In genomic region chr16:11694386-11694785, GRCm38 (mm10) we compare ENCODE assay signal across 30 mouse cellular contexts.
DNase-seq lines count a peak whose midpoint lies in the region; ATAC-seq and TF ChIP-seq lines count a peak whose summit lies in the region.
"Had no signal": no experiment of that assay in that cellular context is flagged by ENCODE, and none has a peak within 500 bp of the region (broad histone marks: within the 10 kb centered on the region; RNA-seq: fewer than 3 reads in every experiment).

No protein-coding gene starts in this region.

- no peaks in the 10 kb centered on the region for H3K79me2 ChIP-seq in liver, adult 2 months (ENCODE audit: control insufficient read depth, insufficient read depth, low read length)

- 34% methylated on average over 4 of the region's 4 CpGs for WGBS in liver, adult 2 months
- WGBS in midbrain, embryonic 15.5 days: 44% methylated on average over 4 of the region's 4 CpGs
- WGBS in midbrain, embryonic 13.5 days: 74% methylated on average over 4 of the region's 4 CpGs

- H3K4me1 ChIP-seq in liver, adult 2 months (ENCODE audit: control insufficient read depth, insufficient read depth, low read length): peaks cover 2% of the 10 kb centered on the region; the same call in 1 of the 2 replicates
- H3K4me1 ChIP-seq in midbrain, embryonic 15.5 days: peaks cover 8% of the 10 kb centered on the region
- H3K4me1 ChIP-seq in midbrain, embryonic 13.5 days (replicated peaks): peaks cover 12% of the 10 kb centered on the region; the same call in 1 of the 2 replicates
- H3K4me1 ChIP-seq: embryonic facial prominence, embryonic 12.5 days; embryonic facial prominence, embryonic 15.5 days; forebrain, embryonic 15.5 days; heart, embryonic 10.5 days had no signal

- TF ChIP-seq CTCF in liver, adult 2 months (IDR thresholded peaks at IDR 0.05; ENCODE audit: low read depth, low read length): no peak

- H3K4me2 ChIP-seq in midbrain, embryonic 15.5 days: no peak overlapping the region
- no peak overlapping the region for H3K4me2 ChIP-seq in midbrain, embryonic 13.5 days (replicated peaks)
- H3K4me2 ChIP-seq: embryonic facial prominence, embryonic 12.5 days; embryonic facial prominence, embryonic 15.5 days; forebrain, embryonic 12.5 days; forebrain, embryonic 15.5 days; heart, embryonic 13.5 days; hindbrain, embryonic 12.5 days; hindbrain, embryonic 15.5 days had no signal

- H3K4me3 ChIP-seq in liver, adult 2 months (ENCODE audit: insufficient read depth, low read depth, low read length): no peak overlapping the region
- H3K4me3 ChIP-seq in midbrain, embryonic 15.5 days: no peak overlapping the region
- H3K4me3 ChIP-seq in midbrain, embryonic 13.5 days (replicated peaks): no peak overlapping the region
- H3K4me3 ChIP-seq: embryonic facial prominence, embryonic 12.5 days; embryonic facial prominence, embryonic 15.5 days; erythroblast, embryonic 14.5 days; forebrain, embryonic 12.5 days; forebrain, embryonic 15.5 days; heart, adult 2 months; heart, embryonic 10.5 days; heart, embryonic 13.5 days; hindbrain, embryonic 12.5 days; hindbrain, embryonic 15.5 days had no signal

- peak; percentile 76 for DNase-seq in liver, adult 2 months (ENCODE audit: extremely low read depth, low read depth, low spot score)
- DNase-seq in liver (no peak), adipocyte (ENCODE audit: low spot score) (peak; percentile 31)
- DNase-seq in hindlimb bud, embryonic 11.5 days (ENCODE audit: extremely low spot score, low read depth, low spot score): peak; percentile 10
- DNase-seq in yolk sac, embryonic 10.5 days (ENCODE audit: low spot score): no peak
- DNase-seq: adrenal gland, adult 2 months; adrenal gland, postnatal 14 days; cerebellum, adult 11-12 months; cerebellum, adult 8-10 months; cerebellum, postnatal 14 days; gastrocnemius, postnatal 10 days; gastrocnemius, postnatal 36 days; heart, adult 2 months; heart, postnatal 14 days; heart, postnatal 4 days had no signal

- no peak for TF ChIP-seq POLR2A in liver, adult 2 months (IDR thresholded peaks at IDR 0.05; ENCODE audit: extremely low read depth, insufficient read depth, low read length)

- H3K27ac ChIP-seq in liver, adult 2 months (replicated peaks; ENCODE audit: insufficient read depth, low read depth, low read length): no peak overlapping the region
- 0 out of 2 replicates have a peak overlapping the region, but pooled peaks have one; percentile 14 for H3K27ac ChIP-seq in midbrain, embryonic 15.5 days
- no peak overlapping the region for H3K27ac ChIP-seq in midbrain, embryonic 13.5 days
- H3K27ac ChIP-seq: embryonic facial prominence, embryonic 12.5 days; embryonic facial prominence, embryonic 15.5 days; forebrain, embryonic 12.5 days; forebrain, embryonic 15.5 days; heart, adult 2 months; heart, embryonic 10.5 days; heart, embryonic 13.5 days; hindbrain, embryonic 12.5 days; hindbrain, embryonic 15.5 days had no signal

- H3K36me3 ChIP-seq in liver, adult 2 months (ENCODE audit: control insufficient read depth, insufficient read depth, low read length): no peaks in the 10 kb centered on the region
- H3K36me3 ChIP-seq in midbrain, embryonic 15.5 days (replicated peaks): no peaks in the 10 kb centered on the region
- no peaks in the 10 kb centered on the region for H3K36me3 ChIP-seq in midbrain, embryonic 13.5 days
- H3K36me3 ChIP-seq: embryonic facial prominence, embryonic 12.5 days; embryonic facial prominence, embryonic 15.5 days; forebrain, embryonic 12.5 days; forebrain, embryonic 15.5 days; heart, embryonic 10.5 days; heart, embryonic 13.5 days; hindbrain, embryonic 12.5 days; hindbrain, embryonic 15.5 days had no signal

- no peak for ATAC-seq in midbrain, embryonic 15.5 days (replicated peaks)
- ATAC-seq in midbrain, embryonic 13.5 days: no peak
- no peak for ATAC-seq in erythroblast, adult 5-6 weeks (replicated peaks; ENCODE audit: low FRiP score, poor library complexity, severe bottlenecking)
- ATAC-seq: CD4-positive, CD25-positive, alpha-beta regulatory T cell, adult 4 months; forebrain, embryonic 15.5 days; inflammation-experienced regulatory T-cells, adult 6 months; Patski had no signal

- no peaks in the 10 kb centered on the region for H3K27me3 ChIP-seq in liver, adult 2 months (ENCODE audit: control insufficient read depth, insufficient read depth, low read length)
- H3K27me3 ChIP-seq in midbrain, embryonic 15.5 days (replicated peaks): no peaks in the 10 kb centered on the region
- no peaks in the 10 kb centered on the region for H3K27me3 ChIP-seq in midbrain, embryonic 13.5 days
- H3K27me3 ChIP-seq: embryonic facial prominence, embryonic 12.5 days; embryonic facial prominence, embryonic 15.5 days; forebrain, embryonic 12.5 days; forebrain, embryonic 15.5 days; heart, embryonic 13.5 days; hindbrain, embryonic 12.5 days; hindbrain, embryonic 15.5 days; Patski had no signal

- H3K9ac ChIP-seq in liver, adult 2 months (ENCODE audit: low read depth, low read length): no peak overlapping the region
- no peak overlapping the region for H3K9ac ChIP-seq in midbrain, embryonic 15.5 days
- H3K9ac ChIP-seq in midbrain, embryonic 13.5 days (replicated peaks): no peak overlapping the region
- H3K9ac ChIP-seq: embryonic facial prominence, embryonic 12.5 days; embryonic facial prominence, embryonic 15.5 days; forebrain, embryonic 12.5 days; forebrain, embryonic 15.5 days; heart, embryonic 13.5 days; hindbrain, embryonic 12.5 days; hindbrain, embryonic 15.5 days had no signal

- H3K9me3 ChIP-seq in midbrain, embryonic 15.5 days: no peaks in the 10 kb centered on the region
- H3K9me3 ChIP-seq in midbrain, embryonic 13.5 days: no peaks in the 10 kb centered on the region
- H3K9me3 ChIP-seq: embryonic facial prominence, embryonic 12.5 days; embryonic facial prominence, embryonic 15.5 days; forebrain, embryonic 12.5 days; forebrain, embryonic 15.5 days; heart, embryonic 10.5 days; heart, embryonic 13.5 days; hindbrain, embryonic 12.5 days; hindbrain, embryonic 15.5 days had no signal

Comparison
In these comparisons a context has a peak if more than half of its experiments do, and no peak if none do; other contexts are left out.
1. DNase-seq: peak in liver, adult 2 months (single experiment), adipocyte (single experiment) and hindlimb bud, embryonic 11.5 days (single experiment); none in liver (single experiment) and yolk sac, embryonic 10.5 days (single experiment).